Mouse (Mus musculus) lung, postnatal 0 days (tissue): ENCODE results near the gene 1810065E05Rik.

Experiments used
- CTCF ChIP-seq: IDR thresholded peaks from 2 replicates; pipeline ENCODE4 v1.5.1; 2016; ENCODE audit warnings: antibody characterized with exemption, mild to moderate bottlenecking
- EP300 ChIP-seq: IDR thresholded peaks from 2 replicates; pipeline ENCODE4 v1.6.1; 2016; ENCODE audit warnings: antibody characterized with exemption, mild to moderate bottlenecking, control low read depth

DNA sequence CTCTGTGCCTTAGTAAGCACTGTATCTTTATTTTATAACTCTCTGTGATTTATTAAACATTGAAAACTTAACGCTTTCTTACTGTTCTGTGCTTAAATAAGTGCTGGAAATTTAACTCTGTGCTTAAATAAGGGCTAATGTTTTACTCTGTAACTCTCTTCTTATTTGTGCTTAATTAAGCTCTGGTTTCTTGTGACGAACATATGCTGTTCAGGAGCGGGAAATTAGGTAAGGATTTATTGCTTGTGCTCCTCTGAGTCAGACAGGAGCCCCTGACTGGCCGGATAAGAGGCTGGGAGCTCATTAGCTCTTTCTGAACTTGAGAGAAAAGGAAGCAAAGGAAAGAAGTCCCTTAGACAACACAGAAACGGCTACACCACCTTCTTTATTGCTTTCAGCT lies 17.0 kb downstream of the 1810065E05Rik start:
- TF ChIP-seq CTCF (no peak), EP300 (no peak)
